16 mouse cellular contexts compared by ENCODE assay signal in genomic region chr13:63993857-63994477, GRCm38 (mm10).
A peak's percentile ranks its signal among the peaks of the same experiment; 100 is the strongest.
DNase-seq lines count a peak whose midpoint lies in the region; ATAC-seq and TF ChIP-seq lines count a peak whose summit lies in the region.
"Had no signal": no experiment of that assay in that cellular context is flagged by ENCODE, and none has a peak within 500 bp of the region (broad histone marks: within the 10 kb centered on the region; RNA-seq: fewer than 3 reads in every experiment).

No protein-coding gene starts in this region.

- TF ChIP-seq CTCF in lung, embryonic 14.5 days (IDR thresholded peaks at IDR 0.05; ENCODE audit: low read depth), result no peak
- TF ChIP-seq CTCF in cerebellum, adult 2 months (IDR thresholded peaks at IDR 0.05; ENCODE audit: borderline replicate concordance, insufficient read depth, low read depth, low read length), result no peak

- H3K4me1 ChIP-seq in lung, embryonic 14.5 days (ENCODE audit: insufficient read depth), result peaks cover 26% of the 10 kb centered on the region
- peaks cover 6% of the 10 kb centered on the region; the same call in 1 of the 2 replicates for H3K4me1 ChIP-seq in cerebellum, adult 2 months (ENCODE audit: control insufficient read depth, insufficient read depth, low read length)
- H3K4me1 ChIP-seq in forebrain, embryonic 16.5 days (replicated peaks; ENCODE audit: control insufficient read depth, insufficient read depth, low read length), result peaks cover 5% of the 10 kb centered on the region
- peaks cover 16% of the 10 kb centered on the region for H3K4me1 ChIP-seq in stomach, embryonic 16.5 days (ENCODE audit: control insufficient read depth, insufficient read depth, low read length)

- no peak overlapping the region for H3K9ac ChIP-seq in lung, embryonic 14.5 days
- no peak overlapping the region for H3K9ac ChIP-seq in forebrain, embryonic 16.5 days (replicated peaks; ENCODE audit: low read depth, low read length)
- no peak overlapping the region for H3K9ac ChIP-seq in stomach, embryonic 16.5 days (ENCODE audit: low read length)
- H3K9ac ChIP-seq: heart, embryonic 13.5 days; liver, embryonic 14.5 days; midbrain, embryonic 13.5 days; neural tube, embryonic 13.5 days had no signal

- 36% methylated on average over 12 of the region's 12 CpGs for WGBS in lung, embryonic 14.5 days
- 17% methylated on average over 12 of the region's 12 CpGs for WGBS in cerebellum, adult 2 months
- 61% methylated on average over 12 of the region's 12 CpGs for WGBS in forebrain, embryonic 16.5 days
- 47% methylated on average over 12 of the region's 12 CpGs for WGBS in stomach, embryonic 16.5 days

- H3K27me3 ChIP-seq in lung, embryonic 14.5 days (ENCODE audit: insufficient read depth, low read length), result no peaks in the 10 kb centered on the region
- H3K27me3 ChIP-seq in cerebellum, adult 2 months (ENCODE audit: control insufficient read depth, insufficient read depth, low read length), result no peaks in the 10 kb centered on the region
- peaks cover 38% of the 10 kb centered on the region for H3K27me3 ChIP-seq in forebrain, embryonic 16.5 days (replicated peaks; ENCODE audit: control insufficient read depth, insufficient read depth, low read length)
- no peaks in the 10 kb centered on the region for H3K27me3 ChIP-seq in stomach, embryonic 16.5 days (ENCODE audit: control insufficient read depth, insufficient read depth, low read length)
- H3K27me3 ChIP-seq: heart, embryonic 13.5 days; neural tube, embryonic 13.5 days had no signal

- no peak for TF ChIP-seq POLR2A in cerebellum, adult 2 months (IDR thresholded peaks at IDR 0.05; ENCODE audit: borderline replicate concordance, insufficient read depth, low read length)

- H3K36me3 ChIP-seq in lung, embryonic 14.5 days (ENCODE audit: insufficient read depth), result no peaks in the 10 kb centered on the region
- H3K36me3 ChIP-seq in forebrain, embryonic 16.5 days (ENCODE audit: control insufficient read depth, insufficient read depth), result no peaks in the 10 kb centered on the region
- H3K36me3 ChIP-seq in stomach, embryonic 16.5 days (ENCODE audit: control insufficient read depth, insufficient read depth, low read length), result no peaks in the 10 kb centered on the region
- H3K36me3 ChIP-seq: heart, embryonic 13.5 days; midbrain, embryonic 13.5 days; neural tube, embryonic 13.5 days had no signal

- H3K9me3 ChIP-seq in lung, embryonic 14.5 days (ENCODE audit: low read depth, low read length), result no peaks in the 10 kb centered on the region
- H3K9me3 ChIP-seq in forebrain, embryonic 16.5 days (ENCODE audit: control insufficient read depth, low read length), result no peaks in the 10 kb centered on the region
- H3K9me3 ChIP-seq in stomach, embryonic 16.5 days (replicated peaks; ENCODE audit: control insufficient read depth, low read length), result no peaks in the 10 kb centered on the region
- H3K9me3 ChIP-seq: heart, embryonic 13.5 days; midbrain, embryonic 13.5 days; neural tube, embryonic 13.5 days had no signal

- ATAC-seq in lung, embryonic 14.5 days (ENCODE audit: insufficient read depth), result peak; percentile 83
- peak; percentile 87 for ATAC-seq in forebrain, embryonic 16.5 days
- ATAC-seq in stomach, embryonic 16.5 days (ENCODE audit: insufficient read depth, low FRiP score), result peak; percentile 84
- ATAC-seq: hindbrain, embryonic 16.5 days; midbrain, embryonic 13.5 days had no signal

- peak overlapping the region; percentile 93 for H3K27ac ChIP-seq in lung, embryonic 14.5 days (ENCODE audit: low read depth)
- no peak overlapping the region for H3K27ac ChIP-seq in cerebellum, adult 2 months (ENCODE audit: insufficient read depth, low read length)
- no peak overlapping the region for H3K27ac ChIP-seq in forebrain, embryonic 16.5 days (ENCODE audit: low read length)
- peak overlapping the region; percentile 93 for H3K27ac ChIP-seq in stomach, embryonic 16.5 days (ENCODE audit: low read length)
- H3K27ac ChIP-seq: heart, embryonic 13.5 days; left cerebral cortex, adult 2 months; liver, embryonic 14.5 days; midbrain, embryonic 13.5 days; neural tube, embryonic 13.5 days had no signal

- H3K4me2 ChIP-seq in lung, embryonic 14.5 days, result peak overlapping the region; percentile 5; the same call in 1 of the 2 replicates
- no peak overlapping the region for H3K4me2 ChIP-seq in forebrain, embryonic 16.5 days (ENCODE audit: low read length)
- H3K4me2 ChIP-seq in stomach, embryonic 16.5 days (ENCODE audit: low read depth, low read length), result no peak overlapping the region
- H3K4me2 ChIP-seq: heart, embryonic 13.5 days; midbrain, embryonic 13.5 days; neural tube, embryonic 13.5 days had no signal

- peak; percentile 93 for DNase-seq in lung, embryonic 14.5 days
- DNase-seq in lung, adult 18-20 months, result no peak
- DNase-seq in cerebellum, adult 2 months, result peak; percentile 42 to 62
- no peak for DNase-seq in thymus, postnatal 4 days
- DNase-seq in ovary, adult 18-20 months (ENCODE audit: low spot score), result no peak
- DNase-seq: kidney, postnatal 36 days; right cerebral cortex, postnatal 14 days; thymus, adult 18-20 months had no signal

- H3K4me3 ChIP-seq in lung, embryonic 14.5 days (ENCODE audit: low read depth, low read length), result no peak overlapping the region
- no peak overlapping the region for H3K4me3 ChIP-seq in cerebellum, adult 2 months (replicated peaks; ENCODE audit: insufficient read depth, low read depth, low read length)
- H3K4me3 ChIP-seq in forebrain, embryonic 16.5 days (replicated peaks; ENCODE audit: low read length), result no peak overlapping the region
- H3K4me3 ChIP-seq in stomach, embryonic 16.5 days (replicated peaks; ENCODE audit: low read length), result no peak overlapping the region
- H3K4me3 ChIP-seq: heart, embryonic 13.5 days; left cerebral cortex, adult 2 months; midbrain, embryonic 13.5 days; neural tube, embryonic 13.5 days had no signal

Comparison
In these comparisons a context has a peak if more than half of its experiments do, and no peak if none do; other contexts are left out.
1. DNase-seq: peak in lung, embryonic 14.5 days (single experiment) and cerebellum, adult 2 months (2 of 2); none in lung, adult 18-20 months (0 of 2), thymus, postnatal 4 days (single experiment) and ovary, adult 18-20 months (single experiment).
2. H3K27ac ChIP-seq: peak in lung, embryonic 14.5 days (single experiment) and stomach, embryonic 16.5 days (single experiment); none in cerebellum, adult 2 months (single experiment) and forebrain, embryonic 16.5 days (single experiment).
3. Peak in every context shown above with its lines, with median percentiles within 50 percentile points of each other: ATAC-seq.